Mouse (Mus musculus) stomach, postnatal 0 days (tissue): ENCODE results near the gene Tgfb1. TPM values are rescaled to one million over a fixed set of nuclear protein-coding genes. Genes with fewer than 3 reads are reported as not detected.

ENCODE experiments used
- ATAC-seq: fragments of 200-750 bp; cut with Nextera tagmentation; 2 replicates; pipeline ENCODE4 v1.8.0; 2017; ENCODE audit not compliant: low FRiP score, low TSS enrichment
- DNase-seq: peaks from one replicate; pipeline ENCODE4 v3.0.0-alpha.2; 2016; ENCODE audit warnings: low spot score
- H3K27ac ChIP-seq: fragments of 300-500 bp; sonication (generic); replicated peaks from 2 replicates; pipeline ENCODE4 v1.5.1; 2014; ENCODE audit warnings: mild to moderate bottlenecking, control low read depth
- H3K27me3 ChIP-seq: fragments of 300-500 bp; sonication (generic); 2 replicates; pipeline ENCODE4 v1.6.1; 2014; ENCODE audit warnings: low read length; ENCODE audit not compliant: control insufficient read depth, insufficient read depth
- H3K36me3 ChIP-seq: fragments of 300-500 bp; sonication (generic); 2 replicates; pipeline ENCODE4 v1.6.1; 2014; ENCODE audit warnings: low read length, mixed read lengths; ENCODE audit not compliant: control insufficient read depth, insufficient read depth
- H3K4me1 ChIP-seq: fragments of 300-500 bp; sonication (generic); replicated peaks from 2 replicates; pipeline ENCODE4 v1.6.1; 2014; ENCODE audit warnings: antibody characterized with exemption; ENCODE audit not compliant: control insufficient read depth, insufficient read depth
- H3K4me2 ChIP-seq: fragments of 300-500 bp; sonication (generic); replicated peaks from 2 replicates; pipeline ENCODE4 v1.6.1; 2014; ENCODE audit warnings: low read depth, mild to moderate bottlenecking, control low read depth, moderate library complexity
- H3K4me3 ChIP-seq: fragments of 300-500 bp; sonication (generic); 2 replicates; pipeline ENCODE4 v1.5.1; 2014; ENCODE audit warnings: low read depth, low read length, control low read depth
- H3K9ac ChIP-seq: fragments of 300-500 bp; sonication (generic); 2 replicates; pipeline ENCODE4 v1.6.1; 2014; ENCODE audit warnings: mild to moderate bottlenecking, low read length, control low read depth, mixed read lengths
- H3K9me3 ChIP-seq: fragments of 300-500 bp; sonication (generic); 2 replicates; pipeline ENCODE4 v1.6.1; 2016; ENCODE audit warnings: low read length; ENCODE audit not compliant: control insufficient read depth
- CTCF ChIP-seq: IDR thresholded peaks from 2 replicates; pipeline ENCODE4 v1.5.1; 2016; ENCODE audit warnings: antibody characterized with exemption, low read depth, mild to moderate bottlenecking, moderate library complexity
- EP300 ChIP-seq: optimal IDR thresholded peaks from 2 replicates; pipeline ENCODE3; 2016; ENCODE audit warnings: antibody characterized with exemption
- WGBS: fragments of 180-500 bp; shearing (Covaris S2); extraction: QIAGEN DNeasy Blood & Tissue Kit; methylation state at CpG from one replicate; pipeline ENCODE4 v1.1.7; 2014; 5-methylcytosine and 5-hydroxymethylcytosine counted together
- polyA plus RNA-seq: library from polyadenylated mRNA; unstranded; fragments of >200 nt; fragmentation: Nextera tagmentation; extraction: Ambion mirVana; gene quantifications from 2 replicates; pipeline ENCODE4 v1.2.1, GENCODE M21; 2015

The Tgfb1 gene
- polyA plus RNA-seq, 1 experiment from 2014 or later, result 1.6 TPM

DNA sequence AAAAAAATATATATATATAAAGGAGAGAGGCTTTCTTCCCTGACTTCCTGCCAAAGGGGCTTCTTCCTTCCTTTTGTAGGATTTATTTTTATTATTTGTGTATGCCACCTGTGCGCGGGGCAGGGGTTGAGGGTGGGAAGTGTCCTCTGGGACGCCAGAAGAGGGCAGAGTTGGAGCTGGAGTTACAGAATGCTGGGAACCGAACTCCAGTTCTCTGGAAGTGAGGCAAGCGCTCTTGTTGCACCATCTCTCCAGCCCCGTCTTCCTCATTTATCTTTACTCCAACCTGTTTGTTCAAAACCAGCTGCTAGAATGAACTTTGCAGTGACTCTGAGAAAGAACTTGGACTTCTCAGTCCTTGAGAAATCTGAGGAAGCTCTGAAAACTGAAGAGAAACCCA, 6.8 kb upstream of the Tgfb1 start:
- no peak overlapping the region for H3K9ac ChIP-seq
- WGBS, result 4% methylated on average over 6 of the region's 6 CpGs

GRCm38 (mm10) chr7:25680514-25681258, 6.1 kb upstream of the Tgfb1 start, which contains the start of gene B9d2:
B9d2 (plus strand) TSS chr7:25680780.
- peaks cover 3% of the 10 kb centered on the region; the same call in 1 of the 2 replicates for H3K4me1 ChIP-seq
- under 1% methylated on average over 46 of the region's 46 CpGs for WGBS
- TF ChIP-seq EP300 (no peak), CTCF (peak; percentile 13; the same call in 1 of the 2 replicates)
- H3K4me3 ChIP-seq, result peak within 1 kb of the TSS; percentile 60
- DNase-seq (peak; percentile 96), ATAC-seq (peak; percentile 96)
- no peaks in the 10 kb centered on the region for H3K36me3 ChIP-seq
- H3K9ac ChIP-seq, result peak within 1 kb of the TSS; percentile 41; the same call in 1 of the 2 replicates
- peak within 1 kb of the TSS; percentile 60 for H3K4me2 ChIP-seq
- peak within 1 kb of the TSS; percentile 83 for H3K27ac ChIP-seq
- no peaks in the 10 kb centered on the region for H3K27me3 ChIP-seq
- no peaks in the 10 kb centered on the region for H3K9me3 ChIP-seq

More for the DNA sequence above, 6.8 kb upstream of the Tgfb1 start:
- peak overlapping the region; percentile 60 for H3K4me2 ChIP-seq
- H3K27me3 ChIP-seq, result no peaks in the 10 kb centered on the region
- peak overlapping the region; percentile 83; the same call in 1 of the 2 replicates for H3K27ac ChIP-seq
- H3K36me3 ChIP-seq, result no peaks in the 10 kb centered on the region
- peaks cover 6% of the 10 kb centered on the region; the same call in 1 of the 2 replicates for H3K4me1 ChIP-seq
- DNase-seq, result no peak
- ATAC-seq, result no peak
- no peak for TF ChIP-seq EP300
- peak; percentile 50 for TF ChIP-seq CTCF
- H3K9me3 ChIP-seq, result no peaks in the 10 kb centered on the region
- H3K4me3 ChIP-seq, result peak overlapping the region; percentile 60

DNA sequence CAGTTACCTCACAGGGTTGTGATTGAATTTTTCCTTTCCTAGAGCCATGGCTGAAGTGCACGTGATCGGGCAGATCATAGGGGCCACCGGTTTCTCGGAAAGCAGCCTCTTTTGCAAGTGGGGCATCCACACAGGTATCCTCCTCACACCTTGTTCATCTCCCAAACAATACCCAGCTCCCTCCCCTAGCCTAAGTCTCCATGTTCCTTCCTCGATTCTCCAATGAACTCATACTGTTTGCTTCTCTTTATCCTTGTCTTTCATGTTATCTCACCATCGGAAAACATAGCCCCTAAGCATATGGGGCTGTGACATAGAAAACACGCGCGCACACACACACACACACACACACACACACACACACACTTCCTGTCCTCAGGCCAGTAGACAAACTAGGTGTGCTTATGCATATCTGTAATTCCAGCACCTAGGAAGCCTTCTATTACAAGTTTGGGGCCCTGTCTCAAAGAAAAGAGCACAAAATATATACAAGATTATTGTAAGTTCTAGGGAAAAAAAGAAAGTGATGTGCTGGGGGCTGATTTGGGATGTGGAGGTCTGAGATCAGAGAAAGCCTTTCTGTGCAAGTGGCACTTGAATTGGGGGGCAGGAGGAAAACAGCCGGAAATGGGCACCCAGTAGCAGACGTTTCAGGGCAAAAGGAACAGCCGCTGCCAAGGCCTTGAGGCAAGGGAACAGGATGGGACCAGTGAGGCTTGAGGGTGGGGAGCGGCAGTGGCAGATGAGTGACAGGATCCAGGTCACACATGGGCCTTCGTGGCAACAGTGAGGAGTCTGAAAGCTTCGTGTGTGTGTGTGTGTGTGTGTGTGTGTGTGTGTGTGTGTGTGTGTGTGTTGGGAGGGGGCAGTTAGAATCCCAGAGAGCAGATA, 5.2 kb upstream of the Tgfb1 start:
- TF ChIP-seq EP300 (no peak), CTCF (no peak)
- ATAC-seq, result no peak
- Histone ChIP-seq H3K4me1 (peaks cover 3% of the 10 kb centered on the region; the same call in 1 of the 2 replicates), H3K36me3 (no peaks in the 10 kb centered on the region), H3K9ac (no peak overlapping the region), H3K27ac (no peak overlapping the region), H3K4me2 (peak overlapping the region; percentile 60), H3K27me3 (no peaks in the 10 kb centered on the region), H3K4me3 (peak overlapping the region; percentile 60), H3K9me3 (no peaks in the 10 kb centered on the region)
- no peak for DNase-seq
- WGBS, result 55% methylated on average over 14 of the region's 15 CpGs

DNA sequence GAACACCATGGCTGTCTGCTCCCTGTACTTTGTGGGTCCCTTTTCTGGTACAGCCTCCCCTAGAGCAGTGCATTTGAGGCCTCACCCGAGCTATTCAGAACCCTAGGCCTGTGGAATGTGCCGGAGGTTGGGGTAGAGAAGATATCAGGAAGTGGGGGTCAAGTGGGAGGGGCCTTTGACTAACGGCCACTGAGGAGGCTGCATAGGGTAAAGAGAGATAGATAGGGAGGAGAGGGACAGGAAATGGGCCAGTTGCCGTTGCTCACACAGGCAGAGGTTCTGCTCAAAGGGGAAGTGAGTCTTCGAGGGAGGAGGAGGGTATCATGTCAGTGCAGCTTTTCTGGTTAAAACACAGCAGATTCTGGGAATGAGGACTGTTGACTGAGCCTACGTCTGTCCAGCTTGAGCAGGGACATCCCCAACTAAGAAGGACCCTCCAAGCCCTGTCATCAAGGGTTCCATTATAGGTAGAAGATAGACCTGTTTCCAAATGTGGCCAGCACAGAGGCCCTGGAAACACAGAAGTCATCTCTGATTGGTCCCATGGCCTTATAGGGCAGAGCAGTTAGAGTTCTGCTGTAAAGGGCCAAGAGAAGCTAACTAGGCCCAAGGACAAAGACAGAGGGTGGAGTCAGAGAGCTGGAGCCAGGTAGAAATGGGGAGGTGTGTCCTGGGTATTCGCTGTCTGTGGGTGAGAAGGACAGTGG, 3.2 kb upstream of the Tgfb1 start:
- Histone ChIP-seq H3K4me1 (peaks cover 6% of the 10 kb centered on the region), H3K4me3 (no peak overlapping the region), H3K36me3 (no peaks in the 10 kb centered on the region), H3K4me2 (no peak overlapping the region), H3K27ac (no peak overlapping the region), H3K27me3 (no peaks in the 10 kb centered on the region), H3K9ac (no peak overlapping the region), H3K9me3 (no peaks in the 10 kb centered on the region)
- no peak for TF ChIP-seq CTCF
- no peak for TF ChIP-seq EP300
- no peak for DNase-seq
- WGBS, result 48% methylated on average over 7 of the region's 7 CpGs
- ATAC-seq, result no peak

DNA sequence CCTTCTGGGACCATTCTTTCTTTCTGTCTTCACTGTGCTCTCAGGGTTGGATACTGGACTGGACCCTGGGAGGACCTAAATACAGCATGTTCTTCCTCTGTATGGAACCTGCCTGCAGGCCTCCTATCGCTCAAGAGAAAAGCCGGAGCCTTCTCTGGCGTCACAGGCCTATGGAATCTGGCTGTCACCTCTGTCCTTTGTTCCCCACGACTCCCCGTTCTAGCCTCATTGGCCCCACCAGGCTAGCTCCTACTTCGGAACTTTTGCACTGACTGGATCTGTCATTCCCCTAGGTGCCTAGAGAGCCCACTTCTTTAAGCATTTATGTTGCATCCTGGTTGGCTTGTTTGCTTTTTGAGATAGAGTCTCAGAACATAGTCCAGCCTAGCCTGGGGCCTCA, 2.1 kb upstream of the Tgfb1 start:
- Histone ChIP-seq H3K4me2 (no peak overlapping the region), H3K4me1 (peaks cover 6% of the 10 kb centered on the region)
- 88% methylated on average over 6 of the region's 6 CpGs for WGBS

More for the DNA sequence above, 2.1 kb upstream of the Tgfb1 start:
- no peak for TF ChIP-seq CTCF
- TF ChIP-seq EP300, result no peak
- no peak overlapping the region for H3K9ac ChIP-seq
- no peak for DNase-seq
- H3K27me3 ChIP-seq, result no peaks in the 10 kb centered on the region
- H3K4me3 ChIP-seq, result no peak overlapping the region
- H3K9me3 ChIP-seq, result no peaks in the 10 kb centered on the region
- H3K27ac ChIP-seq, result no peak overlapping the region
- H3K36me3 ChIP-seq, result no peaks in the 10 kb centered on the region
- no peak for ATAC-seq
